Mouse (Mus musculus): ENCODE measurements around the gene Med29. TPM values are rescaled to one million over a fixed set of nuclear protein-coding genes. Genes with fewer than 3 reads are reported as not detected.

Gene Med29
- 30.6 and 36.8 TPM in 2 replicates for total RNA-seq (2015)
- 18.0 and 21.1 TPM in 2 replicates for total RNA-seq (2017)

DNA sequence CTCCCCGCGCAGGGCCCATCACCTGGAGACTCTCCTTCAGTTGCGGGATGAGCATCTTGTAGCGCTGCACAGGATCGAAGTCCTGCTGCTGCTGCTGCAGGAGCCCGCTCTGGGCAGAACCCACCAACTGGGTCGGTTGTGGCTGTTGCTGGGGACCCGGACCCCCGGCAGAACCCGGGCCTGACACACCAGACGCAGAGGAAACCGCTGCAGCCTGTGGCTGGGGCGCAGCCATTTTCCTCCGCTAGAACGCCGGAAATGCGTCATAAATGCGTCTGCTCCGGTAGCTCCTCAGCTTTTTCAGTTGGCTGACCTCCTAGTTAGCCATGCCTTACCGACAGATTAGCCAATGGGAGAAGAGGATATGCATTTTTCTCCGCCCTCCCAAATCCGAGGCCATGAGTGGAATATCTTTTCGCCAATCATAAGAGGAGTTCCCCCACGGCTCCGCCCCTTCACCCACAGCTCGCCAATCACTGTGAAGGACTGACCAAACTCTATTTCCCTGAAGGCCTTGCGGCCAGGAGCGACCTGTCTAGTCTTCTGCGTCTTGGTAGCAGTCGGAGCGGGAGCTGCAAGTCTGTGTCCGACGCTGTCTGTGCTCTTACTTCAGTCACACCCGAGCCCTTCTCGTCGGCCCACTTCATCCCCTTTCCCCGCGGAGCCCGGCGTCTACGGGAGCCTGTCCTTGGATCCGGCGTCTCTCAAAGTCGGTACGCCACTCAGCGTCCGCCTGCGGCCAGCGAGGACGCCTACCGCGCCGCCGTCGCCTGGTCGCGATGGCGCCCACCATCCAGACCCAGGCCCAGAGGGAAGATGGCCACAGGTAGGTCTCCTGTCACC is at the start of gene Med29, which contains the start of gene Paf1:
Gene Med29, minus strand, starts transcription at position 280 of the 843 bp plus-strand sequence.
Gene Paf1, plus strand, starts transcription at position 523 of the 843 bp plus-strand sequence.
- peak; percentile 98 for ATAC-seq (replicated peaks; ENCODE audit: poor library complexity)

DNA sequence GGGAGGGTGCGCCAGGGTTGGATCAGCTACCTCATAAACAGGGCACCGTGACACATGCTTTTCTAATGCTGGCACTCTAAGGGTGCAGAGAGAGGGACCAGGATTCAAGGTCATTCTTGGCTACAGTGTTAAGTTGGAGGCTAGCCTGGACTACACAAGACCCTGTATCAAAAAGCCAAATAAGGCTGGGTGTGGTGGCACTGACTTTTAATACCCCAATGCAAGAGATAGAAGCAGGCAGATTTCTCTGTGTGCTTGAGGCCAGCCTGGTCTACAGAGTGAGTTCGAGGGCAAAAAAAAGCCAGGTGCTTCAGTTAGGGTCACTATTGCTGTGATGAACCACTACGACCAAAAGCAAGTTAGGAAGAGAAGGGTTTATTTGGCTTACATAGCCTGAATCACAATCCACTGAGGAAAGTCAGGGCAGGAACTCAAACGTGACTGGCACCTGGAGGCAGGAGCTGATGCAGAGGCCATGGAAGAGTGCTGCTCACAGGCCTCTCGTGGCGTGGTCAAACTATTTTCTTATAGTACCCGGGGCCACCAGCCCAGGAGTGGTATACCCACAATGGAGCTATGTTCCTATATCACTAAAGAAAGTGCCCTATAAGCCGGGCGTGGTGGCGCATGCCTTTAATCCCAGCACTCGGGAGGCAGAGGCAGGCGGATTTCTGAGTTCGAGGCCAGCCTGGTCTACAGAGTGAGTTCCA is 49.4 kb upstream of the Med29 start:
- no peak for ATAC-seq (replicated peaks; ENCODE audit: poor library complexity)

DNA sequence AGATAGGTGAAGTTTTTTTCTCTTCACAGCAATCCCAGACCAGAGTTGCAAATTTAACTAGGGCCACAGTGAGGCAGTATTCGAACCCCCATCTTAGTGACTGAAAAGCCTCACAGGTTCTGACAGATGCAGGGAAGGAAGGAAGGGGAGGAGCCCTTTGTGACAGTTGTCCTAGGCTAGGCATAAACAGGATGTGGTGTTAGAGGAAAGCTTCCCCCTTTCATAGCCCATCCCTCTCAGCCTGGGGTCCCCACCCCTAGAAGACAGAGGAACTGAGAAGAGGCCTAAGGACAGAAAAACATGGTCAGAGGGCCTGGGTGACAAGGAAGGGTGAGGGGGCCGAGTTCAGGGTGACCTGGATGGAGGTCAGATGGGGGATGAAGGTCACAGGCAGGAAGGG is 48.2 kb upstream of the Med29 start:
- peak; percentile 50 for ATAC-seq (replicated peaks; ENCODE audit: poor library complexity)

DNA sequence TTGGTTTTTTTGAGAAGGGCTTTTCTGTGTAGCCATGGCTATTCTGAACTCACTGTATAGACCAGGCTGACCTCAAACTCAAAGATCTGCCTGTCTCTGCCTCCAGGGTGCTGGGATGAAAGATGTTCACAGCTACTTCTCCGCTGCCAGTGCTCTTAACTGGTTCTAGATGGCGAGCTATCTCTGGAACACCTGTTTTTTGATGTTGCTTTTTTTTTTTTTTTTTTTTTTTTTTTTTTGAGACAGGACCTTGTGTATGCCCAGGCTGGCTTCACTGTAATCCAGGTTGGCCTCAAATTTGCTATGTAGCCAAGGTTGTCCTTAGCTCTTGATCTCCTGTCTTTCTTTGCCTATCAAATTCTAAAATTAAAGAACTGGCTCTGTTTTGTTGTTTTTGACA is 46.3 kb upstream of the Med29 start:
- ATAC-seq (replicated peaks; ENCODE audit: poor library complexity) = no peak

DNA sequence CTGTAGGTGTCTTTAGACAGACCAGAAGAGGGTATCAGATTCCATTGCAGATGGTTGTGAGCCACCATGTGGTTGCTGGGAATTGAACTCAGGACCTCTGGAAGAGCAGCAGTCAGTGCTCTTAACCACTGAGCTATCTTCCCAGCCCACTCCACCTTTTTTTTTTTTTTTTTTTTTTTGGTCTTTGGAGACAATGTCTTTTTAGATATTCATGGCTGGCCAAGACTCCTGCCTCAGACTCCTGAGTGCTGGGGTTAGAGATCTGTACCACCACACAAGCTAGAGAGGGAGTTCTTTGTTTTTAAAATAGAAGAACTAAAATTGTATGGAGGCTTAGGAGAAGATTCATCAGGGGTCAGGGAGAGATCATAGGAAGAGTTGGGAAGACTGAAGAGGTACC is 45.5 kb upstream of the Med29 start:
- no peak for ATAC-seq (replicated peaks; ENCODE audit: poor library complexity)

DNA sequence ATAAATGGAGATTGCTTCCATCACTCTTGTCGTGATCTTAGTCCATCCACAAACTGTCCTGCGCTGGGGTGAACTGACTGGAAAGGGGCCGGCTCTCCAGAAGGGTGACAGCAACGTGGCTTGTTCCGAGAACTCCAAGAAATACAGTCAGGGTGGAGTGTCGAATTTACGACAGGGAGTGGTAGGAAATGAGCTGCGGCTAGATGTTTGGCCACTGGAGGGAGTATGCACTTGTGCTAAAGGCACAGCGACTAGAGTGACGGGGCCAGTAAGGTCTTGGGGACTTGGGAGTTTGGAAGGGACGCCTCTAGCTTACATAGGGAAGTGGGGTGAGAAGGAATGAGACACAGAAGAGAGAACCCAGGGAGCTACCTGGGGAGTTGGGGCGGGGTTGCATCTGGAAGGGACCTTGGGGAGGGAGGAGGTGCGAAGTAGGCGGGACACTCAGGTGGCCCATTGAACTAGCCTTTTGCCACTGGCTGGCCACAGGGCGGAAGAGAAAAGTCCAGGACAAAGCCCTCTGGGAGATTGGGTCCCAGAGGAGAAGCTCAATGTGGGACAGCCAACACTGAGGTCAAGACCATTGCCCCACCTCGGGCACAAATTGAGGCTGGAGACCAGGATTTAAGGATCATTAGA is 44.5 kb upstream of the Med29 start, which contains the start of gene Gmfg:
Gene Gmfg, plus strand, starts transcription at position 516 of the 639 bp plus-strand sequence.
- ATAC-seq (replicated peaks; ENCODE audit: poor library complexity) = peak; percentile 64

DNA sequence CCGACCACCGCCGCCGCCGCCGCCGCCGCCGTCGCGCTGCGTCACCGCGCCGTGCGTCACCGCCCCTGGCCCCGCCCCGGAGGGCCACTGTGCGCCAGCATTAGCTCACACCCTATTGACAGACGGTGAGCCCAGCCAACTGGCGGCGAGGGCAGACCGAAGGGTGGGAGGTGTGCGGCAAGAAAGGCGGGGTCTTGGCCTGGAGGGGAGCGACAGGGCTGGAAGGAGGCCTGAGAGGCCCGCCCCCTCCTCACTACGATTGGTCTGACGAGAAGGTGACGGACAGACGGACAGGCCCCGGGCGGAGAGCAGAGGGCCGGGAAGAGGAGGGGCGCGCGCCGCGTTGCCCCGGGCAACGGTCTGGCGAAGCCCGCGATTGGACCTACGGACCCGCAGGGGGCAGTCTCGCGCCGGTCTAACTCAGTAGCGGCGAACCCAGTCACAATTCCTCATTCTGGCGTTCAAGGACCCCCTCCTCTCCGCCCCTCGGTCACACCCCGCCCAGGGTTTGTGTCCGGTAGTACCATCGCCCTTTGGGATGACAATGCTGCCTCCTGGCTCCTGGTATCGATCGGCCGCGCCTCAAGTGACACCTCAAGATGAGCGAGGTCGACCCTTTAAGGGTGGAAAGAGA is 43.9 kb upstream of the Med29 start:
- peak; percentile 83 for ATAC-seq (replicated peaks; ENCODE audit: poor library complexity)

DNA sequence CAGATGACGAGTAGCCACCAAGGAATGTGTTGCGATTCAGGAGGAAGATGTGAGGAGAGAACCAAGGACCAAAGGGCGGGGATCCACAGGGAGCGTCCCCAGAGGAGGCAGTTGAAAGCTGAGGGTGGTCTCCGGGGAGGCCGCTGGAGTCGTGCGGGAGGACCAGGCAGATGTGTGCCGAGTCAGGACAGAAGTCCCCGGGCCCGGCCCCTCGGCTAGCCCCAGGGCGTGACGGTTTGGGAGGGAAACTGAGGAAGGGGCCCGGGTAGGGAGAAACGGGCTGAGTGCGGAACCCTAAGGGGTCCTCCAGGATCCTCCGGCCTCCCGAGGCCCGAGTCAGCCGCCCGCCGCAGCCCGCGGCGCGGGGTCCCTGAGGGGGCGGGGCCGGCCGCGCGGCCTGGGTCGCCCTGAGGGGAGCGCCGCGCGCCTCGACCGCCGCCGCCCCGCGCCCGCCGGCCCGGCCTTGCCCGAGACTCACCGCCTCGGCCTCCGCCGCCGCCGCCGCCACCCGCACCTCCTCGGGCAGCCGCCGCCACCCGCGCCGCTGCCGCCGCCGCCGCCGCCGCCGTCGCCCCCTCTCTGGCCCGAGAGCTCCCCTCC is 43.3 kb upstream of the Med29 start:
- no peak for ATAC-seq (replicated peaks; ENCODE audit: poor library complexity)

DNA sequence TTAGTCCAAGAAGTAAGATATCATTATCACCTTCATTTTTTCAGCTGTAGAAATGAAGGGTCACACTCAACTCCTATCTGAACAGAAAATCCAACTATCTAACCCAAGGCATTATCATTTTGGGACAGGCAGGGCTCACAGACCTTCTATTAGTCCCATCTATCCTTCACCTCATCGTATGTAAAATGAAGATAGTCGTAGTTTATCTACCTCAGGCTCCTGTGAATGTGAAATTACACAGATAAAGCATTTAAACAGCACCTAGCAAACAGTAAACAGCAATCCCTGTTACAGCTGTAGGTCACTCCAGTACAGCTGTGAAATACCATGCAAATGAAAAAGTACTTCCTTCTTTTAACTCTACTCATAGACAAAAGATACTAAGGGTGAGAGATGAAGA is 39.7 kb upstream of the Med29 start:
- ATAC-seq (replicated peaks; ENCODE audit: poor library complexity) = no peak

DNA sequence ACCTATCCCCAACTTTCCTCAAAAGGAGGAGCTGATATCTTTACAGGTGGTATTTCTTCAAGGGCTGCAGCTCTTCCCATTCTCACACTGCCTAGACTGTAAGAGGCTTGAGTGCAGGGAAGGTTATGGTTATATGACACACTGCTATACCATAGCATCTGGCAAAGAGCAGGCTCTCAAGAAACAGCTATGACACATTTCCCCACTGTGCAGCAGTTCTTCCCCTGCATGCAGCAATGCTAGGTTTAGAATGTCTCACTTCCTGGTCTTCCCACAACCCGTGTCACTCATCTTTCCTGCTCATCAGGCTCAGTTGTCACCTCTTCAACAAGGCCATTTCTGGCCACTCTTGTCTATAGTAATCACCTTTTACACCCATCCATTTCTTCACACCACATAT is 38.0 kb upstream of the Med29 start:
- ATAC-seq (replicated peaks; ENCODE audit: poor library complexity) = peak; percentile 27; the same call in 1 of the 2 replicates

DNA sequence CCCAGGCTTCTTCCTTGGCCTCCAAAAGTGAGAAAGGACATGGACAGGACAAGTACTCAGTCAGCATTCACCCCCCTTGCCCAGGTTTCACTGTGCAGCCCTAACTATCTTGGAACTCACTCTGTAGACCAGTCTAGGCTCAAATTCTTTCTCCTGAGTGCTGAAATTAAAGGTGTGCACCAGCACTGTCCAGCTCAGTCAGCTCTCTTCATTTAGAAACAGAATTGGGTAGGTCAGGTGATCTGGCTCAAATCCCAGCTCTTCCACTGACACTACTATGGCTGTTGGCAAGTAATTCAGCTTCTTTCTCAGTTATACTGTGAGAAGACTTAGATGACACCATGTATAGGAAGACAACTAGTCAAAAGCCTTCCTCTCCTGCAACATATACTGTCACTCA is 35.2 kb upstream of the Med29 start:
- no peak for ATAC-seq (replicated peaks; ENCODE audit: poor library complexity)

DNA sequence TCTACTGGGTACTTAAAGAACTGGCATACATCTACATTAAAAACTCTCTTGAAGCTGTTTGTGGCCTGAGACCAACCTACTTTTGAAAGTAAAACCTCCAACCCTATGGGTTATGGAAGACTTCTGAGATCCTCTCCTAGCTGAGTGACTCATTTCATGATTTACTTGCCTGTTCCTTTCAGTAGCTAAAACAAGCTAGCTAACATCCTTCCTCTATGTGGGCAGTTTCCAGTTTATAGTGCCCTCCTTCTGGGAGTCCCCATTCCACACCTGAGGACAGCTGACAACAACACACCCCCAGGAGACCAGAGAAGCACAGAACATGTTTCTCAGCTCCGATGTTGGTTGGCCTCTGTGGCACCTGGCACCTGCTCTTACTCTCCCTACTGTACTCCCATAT is 30.5 kb upstream of the Med29 start:
- ATAC-seq (replicated peaks; ENCODE audit: poor library complexity) = no peak

DNA sequence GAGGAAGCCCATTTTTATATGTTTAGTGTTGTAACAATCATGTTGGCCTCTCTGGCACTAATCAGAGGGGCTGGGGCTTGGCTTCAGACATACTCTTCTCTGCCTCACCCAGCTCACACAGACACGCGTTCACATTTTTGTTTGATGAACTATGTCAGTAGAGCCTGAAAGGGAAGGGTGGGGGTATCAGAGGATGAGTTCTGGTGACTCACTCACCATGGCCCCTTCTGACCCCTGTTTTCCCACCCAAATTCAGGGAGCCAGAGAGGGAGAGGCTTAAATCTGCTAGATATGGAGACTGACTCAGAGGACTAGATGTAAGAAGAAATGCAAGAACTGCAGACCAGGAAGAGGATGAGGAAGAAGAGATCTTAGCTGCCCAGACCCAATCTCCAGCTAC is 26.9 kb upstream of the Med29 start:
- ATAC-seq (replicated peaks; ENCODE audit: poor library complexity) = no peak

DNA sequence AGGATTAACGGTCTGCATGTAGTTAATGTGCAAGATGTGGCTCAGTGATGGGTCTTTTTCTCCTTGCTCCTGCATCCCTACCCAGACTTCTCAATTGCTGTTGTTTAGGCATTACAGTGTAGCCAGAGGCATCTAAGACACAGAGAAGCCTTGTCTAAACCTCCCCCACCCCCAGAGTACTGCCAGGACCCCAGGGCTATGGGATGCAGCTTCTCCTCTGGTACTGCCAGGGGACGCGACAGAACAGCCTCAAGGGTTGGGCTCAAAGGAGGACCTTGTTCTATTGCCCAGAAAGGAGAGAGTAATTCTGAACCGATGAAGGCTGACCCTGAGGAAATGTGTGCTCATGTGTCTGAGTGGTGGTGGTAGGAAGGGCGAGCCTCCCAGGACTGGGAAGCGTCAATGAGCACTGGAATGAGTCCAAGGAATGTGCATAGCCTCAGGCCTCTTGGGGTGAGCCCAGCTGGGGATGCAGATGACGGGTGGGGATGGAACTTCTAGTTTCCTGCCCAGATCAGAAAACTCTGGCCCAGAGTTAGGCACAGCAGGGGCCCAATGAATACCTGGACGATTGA is 25.7 kb upstream of the Med29 start:
- ATAC-seq (replicated peaks; ENCODE audit: poor library complexity) = no peak

DNA sequence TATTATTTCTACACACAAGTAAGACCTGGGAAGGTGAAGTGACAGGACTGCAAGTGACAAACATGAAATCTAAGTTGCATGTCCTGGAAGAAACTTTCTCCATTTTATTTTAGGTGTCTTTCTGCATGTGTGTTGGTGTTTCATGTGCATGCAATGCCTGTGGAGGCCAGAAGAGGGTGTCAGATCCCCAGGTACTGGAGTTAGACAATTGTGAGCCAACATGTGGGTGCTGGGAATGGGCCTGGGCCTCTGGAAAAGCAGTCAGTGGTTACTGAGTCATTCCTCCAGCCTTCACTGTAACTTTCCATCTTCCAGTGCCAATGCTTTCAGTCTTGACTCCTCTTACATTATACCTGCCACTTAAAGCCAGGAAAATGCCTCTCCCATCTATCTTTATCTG is 24.9 kb upstream of the Med29 start:
- peak; percentile 52; the same call in 1 of the 2 replicates for ATAC-seq (replicated peaks; ENCODE audit: poor library complexity)

DNA sequence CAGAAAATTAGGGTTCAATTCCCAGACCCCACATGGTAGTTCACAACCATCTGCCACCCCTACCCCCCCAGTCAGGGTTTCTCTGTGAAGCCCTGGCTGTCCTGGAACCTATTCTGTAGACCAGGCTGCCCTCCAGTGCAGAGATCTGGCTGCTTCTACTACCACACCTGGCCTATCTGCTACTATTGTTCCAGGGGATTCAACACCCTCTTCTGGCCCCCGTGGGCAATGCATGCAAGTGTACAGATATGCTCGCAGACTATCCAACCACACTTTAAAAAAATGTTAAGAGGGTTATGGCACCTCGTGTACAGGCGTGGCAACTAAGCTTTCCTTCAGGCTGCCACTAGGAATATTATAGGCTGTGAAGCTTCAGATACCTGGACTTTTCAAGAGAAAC is 20.3 kb upstream of the Med29 start:
- peak; percentile 79 for ATAC-seq (replicated peaks; ENCODE audit: poor library complexity)

DNA sequence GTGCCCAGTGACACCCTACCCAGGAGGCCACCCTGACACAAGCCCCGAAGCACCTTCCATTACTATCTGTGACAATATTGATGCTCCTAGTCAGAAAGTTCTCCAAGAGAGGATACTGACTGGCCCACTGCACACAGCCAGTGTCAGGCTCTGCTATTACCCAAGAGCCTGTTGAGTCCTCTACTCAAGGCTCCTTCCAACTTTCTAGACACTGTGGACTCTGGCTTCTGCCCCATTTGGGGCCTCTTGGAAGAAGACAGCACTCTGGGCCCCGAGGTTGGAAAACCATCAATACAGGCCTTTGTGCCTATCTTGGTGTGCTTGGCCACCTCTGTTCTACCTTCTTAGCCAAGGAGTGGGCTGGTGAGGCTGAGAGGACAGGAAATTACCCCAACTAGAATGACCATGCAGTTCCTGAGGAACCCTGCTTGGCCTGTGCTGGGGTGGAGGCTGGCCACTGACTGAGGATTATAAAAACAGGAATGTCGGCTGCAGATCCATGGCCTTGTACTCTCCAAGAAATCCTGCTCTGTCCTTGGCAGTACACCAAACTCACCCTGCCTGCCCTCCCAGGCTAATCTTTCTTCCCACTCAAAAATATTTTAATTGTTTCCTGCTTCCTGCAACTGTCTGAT is 18.4 kb upstream of the Med29 start:
- no peak for ATAC-seq (replicated peaks; ENCODE audit: poor library complexity)

DNA sequence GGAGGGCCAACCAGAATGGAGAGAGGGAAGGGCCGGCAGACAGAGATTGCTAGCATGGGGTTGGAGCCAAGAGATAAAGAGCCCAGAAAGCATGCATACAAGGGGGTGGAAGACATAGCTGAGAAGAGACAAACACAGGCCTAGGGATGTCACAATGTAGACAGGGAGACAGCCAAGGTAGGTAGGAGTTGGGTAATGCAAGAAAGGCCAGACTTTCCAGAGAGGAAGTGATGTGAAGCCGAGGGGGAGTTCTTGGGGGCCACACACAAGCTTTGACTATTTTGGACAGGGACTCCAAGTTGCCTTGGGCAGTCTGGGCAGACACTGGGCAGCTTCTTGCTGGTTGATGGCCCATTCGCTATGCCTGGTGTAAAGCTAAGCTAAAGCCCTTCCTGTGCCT is 9.4 kb upstream of the Med29 start:
- ATAC-seq (replicated peaks; ENCODE audit: poor library complexity) = peak; percentile 64

DNA sequence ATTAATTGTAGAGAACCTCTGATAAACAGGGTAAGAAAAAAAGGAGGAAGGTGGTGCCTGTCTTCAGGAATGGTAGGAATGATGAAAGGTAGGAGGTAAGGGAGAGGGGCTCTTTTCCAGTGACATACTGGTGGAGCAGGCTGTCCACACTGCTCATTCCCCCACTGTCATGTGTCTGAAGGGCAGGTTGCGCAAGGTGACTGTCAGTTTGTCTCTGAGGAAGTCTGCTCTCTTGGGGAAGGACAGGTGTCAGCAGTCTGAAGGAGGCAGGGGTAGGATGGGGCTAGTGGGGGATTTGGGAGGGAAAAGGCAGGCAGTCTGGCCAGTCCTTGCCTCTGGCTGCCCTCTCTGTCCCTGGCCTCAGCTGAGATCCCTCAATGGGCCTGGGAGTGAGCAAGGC is 8.5 kb upstream of the Med29 start:
- peak; percentile 91 for ATAC-seq (replicated peaks; ENCODE audit: poor library complexity)

Data from megakaryocyte progenitor cell, adult 5-6 weeks (primary cell).